In genomic region chr8:115009897-115010768, GRCm38 (mm10) we compare ENCODE assay signal across 11 mouse cellular contexts.
DNase-seq lines count a peak whose midpoint lies in the region; ATAC-seq and TF ChIP-seq lines count a peak whose summit lies in the region.
"Had no signal": no experiment of that assay in that cellular context is flagged by ENCODE, and none has a peak within 500 bp of the region (broad histone marks: within the 10 kb centered on the region; RNA-seq: fewer than 3 reads in every experiment).

No protein-coding gene starts in this region.

- no peak overlapping the region for H3K27ac ChIP-seq in hindbrain, embryonic 12.5 days
- H3K27ac ChIP-seq in hindbrain, embryonic 16.5 days (ENCODE audit: low read depth, low read length) = no peak overlapping the region
- 0 out of 2 replicates have a peak overlapping the region, but pooled peaks have one; percentile 20 for H3K27ac ChIP-seq in limb, embryonic 14.5 days (replicated peaks; ENCODE audit: low read depth, low read length)
- H3K27ac ChIP-seq: heart, adult 2 months had no signal

- no peak overlapping the region for H3K4me3 ChIP-seq in hindbrain, embryonic 12.5 days
- H3K4me3 ChIP-seq in hindbrain, embryonic 16.5 days (ENCODE audit: low read length) = no peak overlapping the region
- H3K4me3 ChIP-seq in limb, embryonic 14.5 days (replicated peaks; ENCODE audit: low read length) = no peak overlapping the region
- H3K4me3 ChIP-seq: heart, adult 2 months had no signal

- DNase-seq in ES-CJ7 (ENCODE audit: low read depth, low spot score) = peak; percentile 61
- DNase-seq in embryo, embryonic 10.5 days (ENCODE audit: low spot score) = peak; percentile 59
- peak; percentile 48 for DNase-seq in limb, embryonic 14.5 days (ENCODE audit: low spot score)
- no peak for DNase-seq in thymus, postnatal 25 days
- DNase-seq in adrenal gland, postnatal 14 days = no peak
- DNase-seq: heart, adult 2 months; kidney, postnatal 14 days; thymus, postnatal 36 days had no signal

- H3K36me3 ChIP-seq in hindbrain, embryonic 12.5 days = no peaks in the 10 kb centered on the region
- H3K36me3 ChIP-seq in hindbrain, embryonic 16.5 days (ENCODE audit: control insufficient read depth, insufficient read depth, low read length) = no peaks in the 10 kb centered on the region
- no peaks in the 10 kb centered on the region for H3K36me3 ChIP-seq in limb, embryonic 14.5 days (ENCODE audit: control insufficient read depth, insufficient read depth, low read length)
- H3K36me3 ChIP-seq: G1E had no signal

- no peak overlapping the region for H3K9ac ChIP-seq in hindbrain, embryonic 12.5 days
- no peak overlapping the region for H3K9ac ChIP-seq in hindbrain, embryonic 16.5 days (ENCODE audit: low read depth, low read length)
- no peak overlapping the region for H3K9ac ChIP-seq in limb, embryonic 14.5 days (ENCODE audit: low read depth, low read length, severe bottlenecking)

- WGBS in hindbrain, embryonic 12.5 days = 20% methylated on average over 9 of the region's 9 CpGs
- 22% methylated on average over 9 of the region's 9 CpGs for WGBS in hindbrain, embryonic 16.5 days
- 44% methylated on average over 9 of the region's 9 CpGs for WGBS in limb, embryonic 14.5 days

- H3K27me3 ChIP-seq in hindbrain, embryonic 12.5 days = peaks cover 3% of the 10 kb centered on the region; the same call in 1 of the 2 replicates
- H3K27me3 ChIP-seq in hindbrain, embryonic 16.5 days (replicated peaks; ENCODE audit: control insufficient read depth, insufficient read depth, low read length) = no peaks in the 10 kb centered on the region
- no peaks in the 10 kb centered on the region for H3K27me3 ChIP-seq in limb, embryonic 14.5 days (ENCODE audit: control insufficient read depth, insufficient read depth, low read length)

- no peak for ATAC-seq in hindbrain, embryonic 12.5 days (ENCODE audit: low FRiP score)
- ATAC-seq in hindbrain, embryonic 16.5 days = no peak
- ATAC-seq in limb, embryonic 14.5 days (ENCODE audit: low FRiP score, low read depth) = no peak

- no peak for TF ChIP-seq POLR2A in limb, embryonic 14.5 days (IDR thresholded peaks at IDR 0.05; ENCODE audit: borderline replicate concordance, extremely low read depth, insufficient read depth, insufficient read length)

- H3K4me2 ChIP-seq in hindbrain, embryonic 12.5 days (replicated peaks) = 0 out of 2 replicates have a peak overlapping the region, but pooled peaks have one; percentile 3
- H3K4me2 ChIP-seq in hindbrain, embryonic 16.5 days (ENCODE audit: low read length) = no peak overlapping the region
- no peak overlapping the region for H3K4me2 ChIP-seq in limb, embryonic 14.5 days (replicated peaks; ENCODE audit: low read depth, low read length, severe bottlenecking)

- peaks cover 23% of the 10 kb centered on the region for H3K4me1 ChIP-seq in hindbrain, embryonic 12.5 days
- no peaks in the 10 kb centered on the region; the same call in 1 of the 2 replicates for H3K4me1 ChIP-seq in hindbrain, embryonic 16.5 days (ENCODE audit: control insufficient read depth, insufficient read depth, low read depth, low read length)
- peaks cover 11% of the 10 kb centered on the region for H3K4me1 ChIP-seq in limb, embryonic 14.5 days (ENCODE audit: control insufficient read depth, insufficient read depth, low read length)

- no peaks in the 10 kb centered on the region for H3K9me3 ChIP-seq in hindbrain, embryonic 12.5 days (replicated peaks)
- H3K9me3 ChIP-seq in hindbrain, embryonic 16.5 days (ENCODE audit: control insufficient read depth, low read length) = no peaks in the 10 kb centered on the region
- H3K9me3 ChIP-seq in limb, embryonic 14.5 days (ENCODE audit: control insufficient read depth, low read length) = no peaks in the 10 kb centered on the region

Comparison
In these comparisons a context has a peak if more than half of its experiments do, and no peak if none do; other contexts are left out.
1. DNase-seq: peak in ES-CJ7 (single experiment), embryo, embryonic 10.5 days (single experiment) and limb, embryonic 14.5 days (single experiment); none in thymus, postnatal 25 days (single experiment) and adrenal gland, postnatal 14 days (single experiment).